23 mouse cellular contexts compared by ENCODE assay signal in the genomic region with DNA sequence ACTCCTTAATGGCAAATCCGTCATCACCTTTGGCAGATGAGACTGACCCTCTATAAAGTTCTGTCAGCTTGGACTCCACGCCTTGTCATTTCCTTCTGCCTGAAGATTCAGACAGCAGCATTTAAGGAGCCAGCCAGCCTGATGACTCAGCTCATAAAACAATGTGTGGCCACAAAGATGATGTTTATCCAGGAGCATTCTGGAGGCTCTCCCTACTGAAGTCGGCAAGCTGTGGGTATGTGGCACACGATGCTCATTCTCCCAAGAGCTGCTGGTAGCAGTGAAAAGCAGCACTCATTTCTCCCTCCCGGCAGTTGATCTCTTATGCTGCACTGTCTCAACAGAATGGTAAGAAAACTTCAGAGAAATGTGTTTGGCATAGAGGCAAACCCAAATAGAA. TPM values are rescaled to one million over a fixed set of nuclear protein-coding genes. Genes with fewer than 3 reads are reported as not detected.
DNase-seq lines count a peak whose midpoint lies in the region; TF ChIP-seq lines count a peak whose summit lies in the region.
"Had no signal": no experiment of that assay in that cellular context is flagged by ENCODE, and none has a peak within 500 bp of the region (broad histone marks: within the 10 kb centered on the region; RNA-seq: fewer than 3 reads in every experiment).

No protein-coding gene starts in this region.

- H3K36me3 ChIP-seq in myocyte (ENCODE audit: control insufficient read depth, insufficient read depth), result no peaks in the 10 kb centered on the region
- H3K36me3 ChIP-seq: embryonic facial prominence, embryonic 12.5 days; intestine, embryonic 15.5 days; limb, embryonic 12.5 days; midbrain, embryonic 12.5 days; neural tube, embryonic 12.5 days had no signal

- H3K4me2 ChIP-seq in myocyte (ENCODE audit: low read depth), result peak overlapping the region; percentile 34
- H3K4me2 ChIP-seq: embryonic facial prominence, embryonic 12.5 days; intestine, embryonic 15.5 days; limb, embryonic 12.5 days; liver, embryonic 11.5 days; midbrain, embryonic 12.5 days; neural tube, embryonic 12.5 days had no signal

- H3K79me2 ChIP-seq in myocyte (ENCODE audit: control insufficient read depth, insufficient read depth), result no peaks in the 10 kb centered on the region

- H3K4me3 ChIP-seq in myocyte, result no peak overlapping the region
- H3K4me3 ChIP-seq: embryonic facial prominence, embryonic 12.5 days; intestine, embryonic 15.5 days; limb, embryonic 12.5 days; midbrain, embryonic 12.5 days; neural tube, embryonic 12.5 days had no signal

- intact Hi-C loops in heart, postnatal 14 days (cut with DNase I), result no loop called here

- peak; percentile 41 for DNase-seq in heart, adult 11 months
- DNase-seq in heart, postnatal 14 days, result no peak
- peak; percentile 64 for DNase-seq in right cerebral cortex, adult 18-20 months
- DNase-seq in right cerebral cortex, postnatal 14 days, result no peak
- peak; percentile 53 for DNase-seq in NIH3T3 (ENCODE audit: low read depth)
- no peak for DNase-seq in layer of hippocampus, postnatal 10 days (ENCODE audit: low spot score in 2 of 2)
- no peak for DNase-seq in lung, postnatal 4 days
- DNase-seq: adrenal gland, postnatal 36 days; cerebellum, adult 11-12 months; cerebellum, postnatal 14 days; kidney, adult 8-10 months; kidney, postnatal 25 days; lung, adult 18-20 months; lung, postnatal 10 days; spleen, adult 18-20 months had no signal

- TF ChIP-seq POLR2A in myocyte (IDR thresholded peaks at IDR 0.05; ENCODE audit: insufficient read length, low read depth), result no peak

- H3K27me3 ChIP-seq in myocyte (ENCODE audit: control insufficient read depth, insufficient read depth, insufficient read length), result peaks cover 23% of the 10 kb centered on the region

- H3ac ChIP-seq in myocyte (ENCODE audit: control insufficient read depth, insufficient read length), result no peak overlapping the region

TF ChIP-seq in myocyte, 11 proteins besides CTCF, POLR2A, EP300 and RAD21:
- TF ChIP-seq MYOG (IDR thresholded peaks at IDR 0.05; ENCODE audit: control insufficient read depth in 1 of 3, insufficient read depth in 1 of 3, insufficient read length in 2 of 3, low read depth in 2 of 3) (no peak), TCF3 (IDR thresholded peaks at IDR 0.05; ENCODE audit: insufficient read length, low read depth) (no peak), E2F4 (IDR thresholded peaks at IDR 0.05; ENCODE audit: insufficient read depth) (no peak), POLR2AphosphoS2 (IDR thresholded peaks at IDR 0.05; ENCODE audit: insufficient read length, low read depth) (no peak), MAX (IDR thresholded peaks at IDR 0.05; ENCODE audit: low read depth) (no peak), TCF12 (IDR thresholded peaks at IDR 0.05; ENCODE audit: insufficient read depth, poor library complexity, severe bottlenecking) (no peak), USF1 (IDR thresholded peaks at IDR 0.05; ENCODE audit: low read depth) (no peak), CEBPB (IDR thresholded peaks at IDR 0.05; ENCODE audit: insufficient read depth, poor library complexity, severe bottlenecking) (no peak), SRF (IDR thresholded peaks at IDR 0.05; ENCODE audit: control insufficient read depth, insufficient read length, low read depth) (no peak), MYOD1 (IDR thresholded peaks at IDR 0.05; ENCODE audit: control insufficient read depth in 1 of 3, insufficient read length in 2 of 3, low read depth in 2 of 3) (no peak), REST (IDR thresholded peaks at IDR 0.05; ENCODE audit: insufficient read depth, insufficient read length) (no peak)

RNA-seq across cellular contexts. Expression of a gene that starts 3.6 kb away (rescaled TPM):
- 1 to 10 TPM in 1 of 2 experiments, under 1 TPM in 1; 0.63 to 1.6 TPM for total RNA-seq in heart, postnatal 14 days (2021)
- polyA plus RNA-seq in myocyte (2012; fragmentation: generic; extraction: Trizol), result 0.40 TPM
- total RNA-seq in layer of hippocampus, postnatal 10 days (2021), result 100 to 1,000 TPM in 1 of 2 experiments, 10 to 100 TPM in 1; 87.6 to 114 TPM
- total RNA-seq: monocyte, adult 5-6 weeks had no signal

RNA-seq across cellular contexts. Expression of a gene that starts 54.4 kb away (rescaled TPM):
- total RNA-seq in heart, postnatal 14 days (2021), result 10 to 100 TPM; 29.5 to 31.4 TPM
- polyA plus RNA-seq in myocyte (2012; fragmentation: generic; extraction: Trizol), result 3.9 TPM
- total RNA-seq in layer of hippocampus, postnatal 10 days (2021), result 1 to 10 TPM; 1.7 to 1.8 TPM

Comparison
In these comparisons a context has a peak if more than half of its experiments do, and no peak if none do; other contexts are left out.
1. DNase-seq: peak in heart, adult 11 months (single experiment), right cerebral cortex, adult 18-20 months (single experiment) and NIH3T3 (single experiment); none in heart, postnatal 14 days (0 of 2), right cerebral cortex, postnatal 14 days (single experiment), layer of hippocampus, postnatal 10 days (0 of 2) and lung, postnatal 4 days (0 of 2).
2. RNA of a gene that starts 3.6 kb away (total RNA-seq): 87.6 to 114 TPM in layer of hippocampus, postnatal 10 days; 0.63 to 1.6 TPM in heart, postnatal 14 days; every median in the first group is over 10 times any median in the second.
3. RNA of a gene that starts 54.4 kb away (total RNA-seq): 29.5 to 31.4 TPM in heart, postnatal 14 days; 1.7 to 1.8 TPM in layer of hippocampus, postnatal 10 days; every median in the first group is over 10 times any median in the second.